Mouse (Mus musculus) gastrocnemius, postnatal 25 days (tissue): ENCODE measurements around the gene Tia1. TPM values are rescaled to one million over a fixed set of nuclear protein-coding genes. Genes with fewer than 3 reads are reported as not detected.

Experiments used
- DNase-seq: peaks from one replicate; pipeline ENCODE4 v3.0.0; 2022
- total RNA-seq, 2 experiments: library from RNA; stranded (reverse); gene quantifications; 1 replicate in 1 of 2; 2 replicates in 1 of 2; pipeline ENCODE4 v1.2.3; 2021

Tia1 gene
- total RNA-seq, 2 experiments from 2014 or later: 18.7 to 23.4 TPM

GRCm38 (mm10) chr6:86433696-86434095 lies 29.7 kb downstream of the Tia1 start:
- no peak for DNase-seq

GRCm38 (mm10) chr6:86437711-86438110 lies 33.7 kb downstream of the Tia1 start:
- no peak for DNase-seq

- peak; percentile 91 for DNase-seq
Observed at GRCm38 (mm10) chr6:86438272-86439118, 34.5 kb downstream of the Tia1 start, which contains the start of gene C87436. TSS of gene C87436 (plus strand) at chr6:86438374.

- DNase-seq: no peak
Observed at GRCm38 (mm10) chr6:86439119-86439496, 35.1 kb downstream of the Tia1 start.

GRCm38 (mm10) chr6:86439531-86439930 lies 35.5 kb downstream of the Tia1 start:
- no peak for DNase-seq

- DNase-seq: no peak
Observed at GRCm38 (mm10) chr6:86441571-86441970, 37.6 kb downstream of the Tia1 start.

GRCm38 (mm10) chr6:86445551-86445950 lies 41.5 kb downstream of the Tia1 start:
- DNase-seq: no peak

- DNase-seq: no peak
Observed at GRCm38 (mm10) chr6:86446927-86447568, 43.0 kb downstream of the Tia1 start.

- no peak for DNase-seq
Observed at GRCm38 (mm10) chr6:86456727-86457126, 52.7 kb downstream of the Tia1 start.

GRCm38 (mm10) chr6:86463079-86463478 lies 59.1 kb downstream of the Tia1 start:
- no peak for DNase-seq

- DNase-seq: no peak
Observed at GRCm38 (mm10) chr6:86471317-86471716, 67.3 kb downstream of the Tia1 start.

GRCm38 (mm10) chr6:86471760-86472099 lies 67.7 kb downstream of the Tia1 start:
- DNase-seq: no peak

GRCm38 (mm10) chr6:86472100-86472955 lies 68.3 kb downstream of the Tia1 start:
- DNase-seq: peak; percentile 99

- DNase-seq: no peak
Observed at GRCm38 (mm10) chr6:86473077-86473476, 69.1 kb downstream of the Tia1 start.

- DNase-seq: no peak
Observed at GRCm38 (mm10) chr6:86474072-86474471, 70.1 kb downstream of the Tia1 start.

- no peak for DNase-seq
Observed at GRCm38 (mm10) chr6:86474646-86475181, 70.7 kb downstream of the Tia1 start.

GRCm38 (mm10) chr6:86475462-86476167 lies 71.6 kb downstream of the Tia1 start:
- peak; percentile 68 for DNase-seq

- no peak for DNase-seq
Observed at GRCm38 (mm10) chr6:86476931-86477330, 72.9 kb downstream of the Tia1 start.

GRCm38 (mm10) chr6:86479311-86479710 lies 75.3 kb downstream of the Tia1 start:
- DNase-seq: peak; percentile 30

- DNase-seq: no peak
Observed at GRCm38 (mm10) chr6:86479816-86480188, 75.8 kb downstream of the Tia1 start.

- DNase-seq: peak; percentile 70
Observed at GRCm38 (mm10) chr6:86480189-86480831, 76.3 kb downstream of the Tia1 start.
